Mouse (Mus musculus) heart, postnatal 36 days (tissue): ENCODE results near the gene Senp1. TPM values are rescaled to one million over a fixed set of nuclear protein-coding genes. Genes with fewer than 3 reads are reported as not detected.

ENCODE experiments used
- DNase-seq, 2 experiments: peaks; one replicate each; pipeline ENCODE4 v3.0.0; 2021 to 2022
- intact Hi-C: fragments of 180-260 bp; cut with DNase I; formaldehyde crosslinking; loops from one replicate; pipeline ENCODE4 v1.15.1; 2025
- total RNA-seq, 2 experiments: library from RNA; stranded (reverse); gene quantifications; 2 replicates each; pipeline ENCODE4 v1.2.3; 2021

Senp1 gene
- total RNA-seq, 2 experiments from 2014 or later, result 9.9 to 11.3 TPM

GRCm38 (mm10) chr15:98066602-98067001 lies 26.9 kb downstream of the Senp1 start:
- intact Hi-C loops, result no loop called here
- no peak for DNase-seq

- intact Hi-C loops, result no loop called here
- no peak for DNase-seq
Measured at GRCm38 (mm10) chr15:98065881-98066280, 27.7 kb downstream of the Senp1 start.

GRCm38 (mm10) chr15:98055246-98055645 lies 38.3 kb downstream of the Senp1 start:
- DNase-seq, result peak; percentile 8 to 12

GRCm38 (mm10) chr15:98051685-98052084 lies 41.9 kb downstream of the Senp1 start:
- no peak for DNase-seq
- intact Hi-C loops, result no loop called here

More at GRCm38 (mm10) chr15:98055246-98055645, 38.3 kb downstream of the Senp1 start:
- intact Hi-C loops, result no loop called here

- no peak for DNase-seq
- intact Hi-C loops, result no loop called here
Measured at GRCm38 (mm10) chr15:98048918-98049700, 44.4 kb downstream of the Senp1 start.

- no peak for DNase-seq
- intact Hi-C loops, result no loop called here
Measured at GRCm38 (mm10) chr15:98044387-98044786, 49.2 kb downstream of the Senp1 start.

GRCm38 (mm10) chr15:98043967-98044366 lies 49.6 kb downstream of the Senp1 start:
- intact Hi-C loops, result no loop called here
- no peak for DNase-seq

- intact Hi-C loops, result no loop called here
- no peak for DNase-seq
Measured at GRCm38 (mm10) chr15:98042508-98042907, 51.0 kb downstream of the Senp1 start.

GRCm38 (mm10) chr15:98039682-98040081 lies 53.9 kb downstream of the Senp1 start:
- intact Hi-C loops, result no loop called here
- no peak for DNase-seq

GRCm38 (mm10) chr15:98036578-98036977 lies 57.0 kb downstream of the Senp1 start:
- DNase-seq, result no peak
- intact Hi-C loops, result no loop called here

GRCm38 (mm10) chr15:98035076-98035755 lies 58.3 kb downstream of the Senp1 start:
- no peak for DNase-seq
- intact Hi-C loops, result no loop called here

GRCm38 (mm10) chr15:98033233-98033748 lies 60.3 kb downstream of the Senp1 start:
- intact Hi-C loops, result no loop called here
- no peak for DNase-seq

- intact Hi-C loops, result no loop called here
Measured at GRCm38 (mm10) chr15:98029798-98030197, 63.7 kb downstream of the Senp1 start.

GRCm38 (mm10) chr15:98026967-98027904 lies 66.3 kb downstream of the Senp1 start:
- intact Hi-C loops, result no loop called here
- no peak for DNase-seq

More at GRCm38 (mm10) chr15:98029798-98030197, 63.7 kb downstream of the Senp1 start:
- DNase-seq, result no peak

- intact Hi-C loops, result no loop called here
- DNase-seq, result no peak
Measured at GRCm38 (mm10) chr15:98025611-98026010, 67.9 kb downstream of the Senp1 start.

- DNase-seq, result no peak
- intact Hi-C loops, result no loop called here
Measured at GRCm38 (mm10) chr15:98023137-98023536, 70.4 kb downstream of the Senp1 start.

GRCm38 (mm10) chr15:98021886-98022285 lies 71.7 kb downstream of the Senp1 start:
- intact Hi-C loops, result no loop called here
- DNase-seq, result no peak

- intact Hi-C loops, result no loop called here
- no peak for DNase-seq
Measured at GRCm38 (mm10) chr15:98019047-98019446, 74.5 kb downstream of the Senp1 start.

- no peak for DNase-seq
- intact Hi-C loops, result no loop called here
Measured at GRCm38 (mm10) chr15:98017925-98018324, 75.6 kb downstream of the Senp1 start.

- no peak for DNase-seq
- intact Hi-C loops, result no loop called here
Measured at GRCm38 (mm10) chr15:98012810-98013209, 80.7 kb downstream of the Senp1 start.

- no peak for DNase-seq
- intact Hi-C loops, result no loop called here
Measured at GRCm38 (mm10) chr15:98005181-98005580, 88.4 kb downstream of the Senp1 start.
